Mouse (Mus musculus) liver, embryonic 12.5 days (tissue): ENCODE measurements around the gene Crip1. TPM values are rescaled to one million over a fixed set of nuclear protein-coding genes. Genes with fewer than 3 reads are reported as not detected.
A peak's percentile ranks its signal among the peaks of the same experiment; 100 is the strongest.

Source experiments
- ATAC-seq: fragments of 200-750 bp; cut with Nextera tagmentation; 2 replicates; pipeline ENCODE4 v1.8.0; 2017; ENCODE audit warnings: moderate number of reproducible peaks, mild to moderate bottlenecking, moderate library complexity
- H3K27ac ChIP-seq: fragments of 300-500 bp; sonication (generic); 2 replicates; pipeline ENCODE4 v1.5.1; 2016; ENCODE audit warnings: mild to moderate bottlenecking
- H3K27me3 ChIP-seq: fragments of 300-500 bp; sonication (generic); replicated peaks from 2 replicates; pipeline ENCODE4 v1.6.1; 2016; ENCODE audit warnings: mild to moderate bottlenecking, moderate library complexity
- H3K36me3 ChIP-seq: fragments of 300-500 bp; sonication (generic); 2 replicates; pipeline ENCODE4 v1.6.1; 2016; ENCODE audit warnings: mild to moderate bottlenecking, moderate library complexity
- H3K4me1 ChIP-seq: fragments of 300-500 bp; sonication (generic); 2 replicates; pipeline ENCODE4 v1.6.1; 2016
- H3K4me2 ChIP-seq: fragments of 300-500 bp; sonication (generic); 2 replicates; pipeline ENCODE4 v1.6.1; 2016; ENCODE audit warnings: mild to moderate bottlenecking, moderate library complexity
- H3K4me3 ChIP-seq: fragments of 300-500 bp; sonication (generic); 2 replicates; pipeline ENCODE4 v1.5.1; 2016; ENCODE audit warnings: mild to moderate bottlenecking, moderate library complexity
- H3K9ac ChIP-seq: fragments of 300-500 bp; sonication (generic); 2 replicates; pipeline ENCODE4 v1.6.1; 2016; ENCODE audit warnings: mild to moderate bottlenecking, moderate library complexity
- H3K9me3 ChIP-seq: fragments of 300-500 bp; sonication (generic); replicated peaks from 2 replicates; pipeline ENCODE4 v1.6.1; 2016; ENCODE audit warnings: mild to moderate bottlenecking, moderate library complexity
- WGBS: fragments of 180-500 bp; shearing (Covaris S2); methylation state at CpG from one replicate; pipeline ENCODE4 v1.1.7; 2016; ENCODE audit not compliant: insufficient replicate concordance; 5-methylcytosine and 5-hydroxymethylcytosine counted together
- polyA plus RNA-seq: library from polyadenylated mRNA; unstranded; fragments of >200 nt; fragmentation: Nextera tagmentation; extraction: Ambion mirVana; gene quantifications from 2 replicates; pipeline ENCODE4 v1.2.1, GENCODE M21; 2016

Gene Crip1
- polyA plus RNA-seq, 1 experiment from 2014 or later = 99.8 TPM

- no peaks in the 10 kb centered on the region for H3K36me3 ChIP-seq
- H3K4me1 ChIP-seq = peaks cover 73% of the 10 kb centered on the region
- no peak for ATAC-seq
- H3K9ac ChIP-seq = peak overlapping the region; percentile 64
- WGBS = under 1% methylated on average over 36 of the region's 36 CpGs
- no peak overlapping the region for H3K27ac ChIP-seq
- H3K4me3 ChIP-seq = peak overlapping the region; percentile 59
- H3K27me3 ChIP-seq = peaks cover 66% of the 10 kb centered on the region
- no peaks in the 10 kb centered on the region for H3K9me3 ChIP-seq
- H3K4me2 ChIP-seq = peak overlapping the region; percentile 89
Measured at GRCm38 (mm10) chr12:113151661-113152271, 5.7 kb downstream of the Crip1 start.

GRCm38 (mm10) chr12:113152272-113152661 is 6.2 kb downstream of the Crip1 start:
- peak overlapping the region; percentile 89 for H3K4me2 ChIP-seq
- 5% methylated on average over 19 of the region's 19 CpGs for WGBS
- H3K27me3 ChIP-seq = peaks cover 61% of the 10 kb centered on the region
- H3K36me3 ChIP-seq = no peaks in the 10 kb centered on the region
- H3K9ac ChIP-seq = peak overlapping the region; percentile 64
- no peaks in the 10 kb centered on the region for H3K9me3 ChIP-seq
- H3K27ac ChIP-seq = no peak overlapping the region
- H3K4me3 ChIP-seq = peak overlapping the region; percentile 59
- peaks cover 73% of the 10 kb centered on the region for H3K4me1 ChIP-seq
- ATAC-seq = no peak

GRCm38 (mm10) chr12:113152991-113153525 is 6.9 kb downstream of the Crip1 start:
- Histone ChIP-seq H3K9me3 (no peaks in the 10 kb centered on the region), H3K27me3 (peaks cover 54% of the 10 kb centered on the region), H3K27ac (no peak overlapping the region), H3K4me2 (peak overlapping the region; percentile 89), H3K36me3 (peaks cover 7% of the 10 kb centered on the region), H3K4me3 (peak overlapping the region; percentile 59; the same call in 1 of the 2 replicates), H3K4me1 (peaks cover 72% of the 10 kb centered on the region), H3K9ac (no peak overlapping the region)
- WGBS = 76% methylated on average over 6 of the region's 6 CpGs
- ATAC-seq = no peak

- no peak for ATAC-seq
- peaks cover 45% of the 10 kb centered on the region for H3K27me3 ChIP-seq
- H3K4me1 ChIP-seq = peaks cover 63% of the 10 kb centered on the region
- no peak overlapping the region for H3K9ac ChIP-seq
- no peak overlapping the region for H3K4me3 ChIP-seq
- H3K4me2 ChIP-seq = no peak overlapping the region
- no peak overlapping the region for H3K27ac ChIP-seq
- peaks cover 14% of the 10 kb centered on the region for H3K36me3 ChIP-seq
- 71% methylated on average over 7 of the region's 7 CpGs for WGBS
- H3K9me3 ChIP-seq = no peaks in the 10 kb centered on the region
Measured at GRCm38 (mm10) chr12:113153971-113154370, 7.9 kb downstream of the Crip1 start.

GRCm38 (mm10) chr12:113154747-113155075 is 8.6 kb downstream of the Crip1 start:
- H3K4me1 ChIP-seq = peaks cover 58% of the 10 kb centered on the region

GRCm38 (mm10) chr12:113155076-113155771 is 9.1 kb downstream of the Crip1 start:
- peak overlapping the region; percentile 67 for H3K27ac ChIP-seq
- ATAC-seq = no peak
- WGBS = 5% methylated on average over 32 of the region's 32 CpGs
- H3K4me1 ChIP-seq = peaks cover 58% of the 10 kb centered on the region
- H3K9ac ChIP-seq = peak overlapping the region; percentile 68
- no peaks in the 10 kb centered on the region for H3K9me3 ChIP-seq
- peak overlapping the region; percentile 92 for H3K4me2 ChIP-seq
- peaks cover 33% of the 10 kb centered on the region for H3K27me3 ChIP-seq
- peaks cover 22% of the 10 kb centered on the region for H3K36me3 ChIP-seq
- peak overlapping the region; percentile 78 for H3K4me3 ChIP-seq

More at GRCm38 (mm10) chr12:113154747-113155075, 8.6 kb downstream of the Crip1 start:
- Histone ChIP-seq H3K4me3 (peak overlapping the region; percentile 78), H3K4me2 (peak overlapping the region; percentile 92), H3K27me3 (peaks cover 38% of the 10 kb centered on the region), H3K27ac (0 out of 2 replicates have a peak overlapping the region, but pooled peaks have one; percentile 67), H3K9ac (no peak overlapping the region; the same call in 1 of the 2 replicates), H3K9me3 (no peaks in the 10 kb centered on the region), H3K36me3 (peaks cover 19% of the 10 kb centered on the region)
- no peak for ATAC-seq
- 73% methylated on average over 6 of the region's 6 CpGs for WGBS

GRCm38 (mm10) chr12:113155887-113156539 is 9.9 kb downstream of the Crip1 start, which contains the start of gene Tedc1:
Gene Tedc1, plus strand, starts transcription at chr12:113156421.
- H3K4me3 ChIP-seq = peak within 1 kb of the TSS; percentile 78
- under 1% methylated on average over 46 of the region's 46 CpGs for WGBS
- peaks cover 50% of the 10 kb centered on the region for H3K4me1 ChIP-seq
- H3K9me3 ChIP-seq = no peaks in the 10 kb centered on the region
- peak within 1 kb of the TSS; percentile 75 for H3K27ac ChIP-seq
- peak; percentile 96 for ATAC-seq
- peak within 1 kb of the TSS; percentile 94 for H3K4me2 ChIP-seq
- H3K9ac ChIP-seq = peak within 1 kb of the TSS; percentile 85
- H3K27me3 ChIP-seq = peaks cover 25% of the 10 kb centered on the region
- peaks cover 28% of the 10 kb centered on the region for H3K36me3 ChIP-seq

GRCm38 (mm10) chr12:113156540-113156929 is 10.4 kb downstream of the Crip1 start:
- WGBS = under 1% methylated on average over 23 of the region's 23 CpGs

GRCm38 (mm10) chr12:113157002-113157401 is 10.9 kb downstream of the Crip1 start:
- 46% methylated on average over 8 of the region's 8 CpGs for WGBS
- Histone ChIP-seq H3K9ac (peak overlapping the region; percentile 85), H3K9me3 (no peaks in the 10 kb centered on the region), H3K27ac (peak overlapping the region; percentile 3; the same call in 1 of the 2 replicates), H3K4me1 (peaks cover 40% of the 10 kb centered on the region), H3K4me3 (peak overlapping the region; percentile 78), H3K4me2 (peak overlapping the region; percentile 94), H3K36me3 (peaks cover 38% of the 10 kb centered on the region), H3K27me3 (peaks cover 15% of the 10 kb centered on the region)
- no peak for ATAC-seq

More at GRCm38 (mm10) chr12:113156540-113156929, 10.4 kb downstream of the Crip1 start:
- Histone ChIP-seq H3K4me2 (peak overlapping the region; percentile 94), H3K36me3 (peaks cover 33% of the 10 kb centered on the region), H3K9ac (peak overlapping the region; percentile 85), H3K4me1 (peaks cover 45% of the 10 kb centered on the region), H3K27me3 (peaks cover 19% of the 10 kb centered on the region), H3K9me3 (no peaks in the 10 kb centered on the region), H3K4me3 (peak overlapping the region; percentile 78), H3K27ac (peak overlapping the region; percentile 75)
- ATAC-seq = peak; percentile 22

GRCm38 (mm10) chr12:113157521-113157920 is 11.4 kb downstream of the Crip1 start:
- peak overlapping the region; percentile 85; the same call in 1 of the 2 replicates for H3K9ac ChIP-seq
- peak overlapping the region; percentile 94 for H3K4me2 ChIP-seq
- no peak for ATAC-seq
- H3K4me1 ChIP-seq = peaks cover 35% of the 10 kb centered on the region
- H3K9me3 ChIP-seq = no peaks in the 10 kb centered on the region
- no peak overlapping the region for H3K4me3 ChIP-seq
- peaks cover 10% of the 10 kb centered on the region; the same call in 1 of the 2 replicates for H3K27me3 ChIP-seq
- WGBS = 81% methylated on average over 8 of the region's 8 CpGs
- H3K27ac ChIP-seq = no peak overlapping the region
- peaks cover 43% of the 10 kb centered on the region for H3K36me3 ChIP-seq

GRCm38 (mm10) chr12:113157971-113158370 is 11.9 kb downstream of the Crip1 start:
- Histone ChIP-seq H3K4me1 (peaks cover 30% of the 10 kb centered on the region), H3K36me3 (peaks cover 48% of the 10 kb centered on the region), H3K27ac (no peak overlapping the region), H3K9me3 (no peaks in the 10 kb centered on the region), H3K27me3 (peaks cover 5% of the 10 kb centered on the region; the same call in 1 of the 2 replicates), H3K9ac (no peak overlapping the region), H3K4me2 (no peak overlapping the region), H3K4me3 (no peak overlapping the region)
- ATAC-seq = no peak
- WGBS = 82% methylated on average over 8 of the region's 8 CpGs
